Mouse (Mus musculus) adrenal gland, postnatal 10 days (tissue): ENCODE data around the gene Gm8005. TPM values are rescaled to one million over a fixed set of nuclear protein-coding genes. Genes with fewer than 3 reads are reported as not detected.
"Not testable (repeated sequence)": the region's sequence is repeated elsewhere in the genome, so short reads cannot be mapped to it uniquely, and the experiment has no call there.

Experiments
- DNase-seq: peaks from one replicate; pipeline ENCODE4 v3.0.0; 2021; ENCODE audit warnings: mixed read lengths
- long read RNA-seq, 2 experiments: library from polyadenylated mRNA; stranded (forward); transcript quantifications; one replicate each; pipeline ENCODE4 v2.0.0; 2021
- total RNA-seq, 2 experiments: library from RNA; stranded (reverse); gene quantifications; 2 replicates each; pipeline ENCODE4 v1.2.3; 2021

Gm8005 gene
- total RNA-seq = not detected
- long read RNA-seq, experiment 1 = 0 reads
- long read RNA-seq, experiment 2 = 0 reads

DNA sequence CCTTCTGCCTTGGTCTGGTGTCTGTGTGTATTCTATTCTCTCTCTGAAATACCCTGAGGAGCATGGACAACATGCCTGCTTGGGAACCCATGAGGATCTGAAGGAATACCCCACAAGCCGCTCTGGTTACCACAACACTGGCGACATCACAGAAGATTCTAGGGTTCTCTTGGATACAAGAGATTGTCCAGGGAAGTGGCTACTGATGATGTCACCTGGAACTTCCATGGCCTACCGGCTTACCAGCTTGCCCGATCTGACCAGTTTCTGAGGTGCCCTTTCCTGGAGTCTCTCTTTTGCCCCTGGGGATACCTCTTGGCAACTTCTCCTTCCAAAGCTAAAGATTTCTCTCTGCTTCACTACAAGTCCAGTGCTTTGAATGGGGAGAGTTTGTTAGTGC, at the start of gene Gm8005:
Gene Gm8005 (minus strand): TSS at position 101 of the 400 bp plus-strand sequence.
- DNase-seq = not testable (repeated sequence)

DNA sequence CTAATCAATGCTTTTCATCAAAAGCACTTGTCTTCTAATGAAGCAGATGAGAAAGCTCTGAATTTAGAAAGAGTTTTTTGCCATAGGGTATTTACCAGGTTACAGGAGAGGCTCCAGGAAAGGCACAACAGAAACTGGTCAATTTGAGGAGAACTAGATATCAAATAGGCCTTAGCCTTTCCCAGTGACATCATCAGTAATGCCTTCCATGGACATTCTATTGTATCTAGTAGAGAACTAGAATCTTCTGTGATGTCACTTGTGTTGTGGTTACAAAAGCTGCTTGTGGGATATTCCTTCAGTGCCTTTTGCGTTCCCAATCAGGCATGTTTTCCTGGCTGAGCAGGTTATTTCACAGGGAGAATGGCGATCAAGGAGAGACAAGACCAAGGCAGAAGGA, 24.1 kb upstream of the Gm8005 start, which contains the start of gene Gm8011:
Gene Gm8011 (plus strand): TSS at position 301 of the 400 bp plus-strand sequence.
- not testable (repeated sequence) for DNase-seq

Other genes starting within 250 kb of the Gm8005 start
- not detected for gene Gm3573, start 248.9 kb downstream of the Gm8005 start, total RNA-seq
- gene Gm17026, start 179.6 kb downstream of the Gm8005 start, total RNA-seq = not detected
- gene Gm9611, start 142.3 kb downstream of the Gm8005 start, total RNA-seq = not detected
- not detected for gene Gm7995, start 129.5 kb downstream of the Gm8005 start, total RNA-seq
- gene Gm8011, start 24.2 kb upstream of the Gm8005 start, total RNA-seq = not detected
- gene Gm8020, start 62.7 kb upstream of the Gm8005 start, total RNA-seq = not detected
- gene Gm8024, start 84.6 kb upstream of the Gm8005 start, total RNA-seq = not detected
- gene Gm17124, start 160.2 kb upstream of the Gm8005 start, total RNA-seq = not detected
- not detected for gene Gm3633, start 202.2 kb upstream of the Gm8005 start, total RNA-seq
- not detected for gene Gm10378, start 216.3 kb upstream of the Gm8005 start, total RNA-seq